Mouse (Mus musculus) stomach, embryonic 14.5 days (tissue): ENCODE measurements around the gene Actg1. TPM values are rescaled to one million over a fixed set of nuclear protein-coding genes. Genes with fewer than 3 reads are reported as not detected.
"Not testable (repeated sequence)": the region's sequence is repeated elsewhere in the genome, so short reads cannot be mapped to it uniquely, and the experiment has no call there.

ENCODE experiments used
- ATAC-seq: fragments of 200-750 bp; cut with Nextera tagmentation; 2 replicates; pipeline ENCODE4 v1.8.0; 2017; ENCODE audit warnings: low read depth, moderate TSS enrichment; ENCODE audit not compliant: insufficient number of reproducible peaks, insufficient read depth, low FRiP score
- H3K27ac ChIP-seq: fragments of 300-500 bp; sonication (generic); 2 replicates; pipeline ENCODE4 v1.5.1; 2014; ENCODE audit warnings: mild to moderate bottlenecking, low read length, moderate library complexity, mixed read lengths
- H3K27me3 ChIP-seq: fragments of 300-500 bp; sonication (generic); 2 replicates; pipeline ENCODE4 v1.6.1; 2014; ENCODE audit warnings: low read length, control low read depth, mixed read lengths; ENCODE audit not compliant: control insufficient read depth, insufficient read depth
- H3K36me3 ChIP-seq: fragments of 300-500 bp; sonication (generic); 2 replicates; pipeline ENCODE4 v1.6.1; 2014; ENCODE audit warnings: mild to moderate bottlenecking, control low read depth, low read length, moderate library complexity, mixed read lengths; ENCODE audit not compliant: control insufficient read depth, insufficient read depth
- H3K4me1 ChIP-seq: fragments of 300-500 bp; sonication (generic); 2 replicates; pipeline ENCODE4 v1.6.1; 2014; ENCODE audit warnings: low read length, control low read depth, mixed read lengths; ENCODE audit not compliant: control insufficient read depth, insufficient read depth
- H3K4me2 ChIP-seq: fragments of 300-500 bp; sonication (generic); replicated peaks from 2 replicates; pipeline ENCODE4 v1.6.1; 2014; ENCODE audit warnings: low read depth, low read length, control low read depth
- H3K4me3 ChIP-seq: fragments of 300-500 bp; sonication (generic); 2 replicates; pipeline ENCODE4 v1.5.1; 2014; ENCODE audit warnings: low read depth, low read length, control low read depth
- H3K9ac ChIP-seq: fragments of 300-500 bp; sonication (generic); replicated peaks from 2 replicates; pipeline ENCODE4 v1.6.1; 2014; ENCODE audit warnings: low read depth, mild to moderate bottlenecking, control low read depth, low read length, moderate library complexity, mixed read lengths
- H3K9me3 ChIP-seq: fragments of 300-500 bp; sonication (generic); 2 replicates; pipeline ENCODE4 v1.6.1; 2016; ENCODE audit warnings: low read depth, low read length, control low read depth; ENCODE audit not compliant: control insufficient read depth
- WGBS: fragments of 180-500 bp; shearing (Covaris S2); extraction: QIAGEN DNeasy Blood & Tissue Kit; methylation state at CpG from one replicate; pipeline ENCODE4 v1.1.7; 2014; 5-methylcytosine and 5-hydroxymethylcytosine counted together
- polyA plus RNA-seq: library from polyadenylated mRNA; unstranded; fragments of >200 nt; fragmentation: Nextera tagmentation; extraction: Ambion mirVana; gene quantifications from 2 replicates; pipeline ENCODE4 v1.2.1, GENCODE M21; 2014

Actg1 gene
- polyA plus RNA-seq, 1 experiment from 2014 or later = 3,014 TPM

GRCm38 (mm10) chr11:120352093-120352350, 3.7 kb upstream of the Actg1 start:
- ATAC-seq, H3K36me3 ChIP-seq, H3K4me2 ChIP-seq, H3K27me3 ChIP-seq, H3K9me3 ChIP-seq, H3K4me3 ChIP-seq, H3K9ac ChIP-seq: not testable (repeated sequence)
- WGBS = 88% methylated on average over 5 of the region's 5 CpGs
- Histone ChIP-seq H3K4me1 (peaks cover 27% of the 10 kb centered on the region), H3K27ac (peak overlapping the region; percentile 100)

DNA sequence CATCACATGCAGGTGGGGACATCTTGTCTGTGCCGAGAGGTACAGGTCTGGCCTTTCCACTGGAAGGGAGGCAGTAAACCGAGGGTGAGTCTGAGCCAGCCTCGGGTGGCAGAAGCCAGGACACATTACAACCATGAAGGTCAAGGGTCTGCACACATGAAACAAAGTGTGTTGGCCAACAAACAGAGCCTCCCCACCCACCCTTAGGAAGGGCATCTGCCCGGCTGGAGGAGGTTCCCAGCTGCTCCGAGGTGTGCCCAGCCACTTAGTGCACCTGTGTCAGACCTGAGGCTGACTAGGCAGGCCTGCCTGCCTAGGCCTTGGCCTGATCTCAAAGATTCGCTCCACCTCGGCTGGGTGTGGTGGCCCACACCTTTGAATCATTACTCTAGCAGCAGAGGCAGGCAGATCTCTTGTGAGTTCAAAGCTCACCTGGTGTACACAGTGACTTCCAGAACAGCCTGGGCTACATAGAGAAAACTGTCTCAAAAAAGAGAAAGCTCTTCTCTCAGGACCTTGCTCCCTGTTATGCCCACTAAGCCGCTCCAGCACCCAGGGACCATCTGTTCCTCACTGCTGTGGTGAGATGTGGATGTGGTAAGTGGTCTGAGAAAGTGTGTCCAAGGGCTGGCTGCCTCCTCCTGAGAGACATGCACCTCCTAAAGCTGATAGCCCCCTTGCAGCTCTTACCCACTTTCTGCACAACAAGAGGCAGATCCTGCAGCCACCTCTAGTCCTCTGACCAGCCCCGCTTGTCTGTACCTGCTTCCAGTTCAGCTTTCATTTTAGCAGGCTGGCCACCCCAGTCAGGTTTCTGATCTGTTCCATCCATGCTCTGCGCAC, 3.1 kb upstream of the Actg1 start:
- Histone ChIP-seq H3K9me3 (no peaks in the 10 kb centered on the region), H3K9ac (peak overlapping the region; percentile 100), H3K4me3 (no peak overlapping the region), H3K4me1 (peaks cover 27% of the 10 kb centered on the region), H3K36me3 (peaks cover 7% of the 10 kb centered on the region; the same call in 1 of the 2 replicates), H3K27ac (peak overlapping the region; percentile 100), H3K4me2 (peak overlapping the region; percentile 92; the same call in 1 of the 2 replicates), H3K27me3 (no peaks in the 10 kb centered on the region)
- 80% methylated on average over 10 of the region's 10 CpGs for whole genome bisulfite sequencing
- no peak for ATAC-seq

- peaks cover 9% of the 10 kb centered on the region; the same call in 1 of the 2 replicates for H3K36me3 ChIP-seq
- H3K27me3 ChIP-seq = no peaks in the 10 kb centered on the region
- 10% methylated on average over 11 of the region's 11 CpGs for WGBS
- peak overlapping the region; percentile 100 for H3K9ac ChIP-seq
- H3K4me3 ChIP-seq = peak overlapping the region; percentile 93
- ATAC-seq = no peak
- peak overlapping the region; percentile 100 for H3K27ac ChIP-seq
- H3K4me2 ChIP-seq = peak overlapping the region; percentile 92
- H3K4me1 ChIP-seq = peaks cover 27% of the 10 kb centered on the region
- no peaks in the 10 kb centered on the region for H3K9me3 ChIP-seq
Observed at GRCm38 (mm10) chr11:120350711-120351110, 2.4 kb upstream of the Actg1 start.

DNA sequence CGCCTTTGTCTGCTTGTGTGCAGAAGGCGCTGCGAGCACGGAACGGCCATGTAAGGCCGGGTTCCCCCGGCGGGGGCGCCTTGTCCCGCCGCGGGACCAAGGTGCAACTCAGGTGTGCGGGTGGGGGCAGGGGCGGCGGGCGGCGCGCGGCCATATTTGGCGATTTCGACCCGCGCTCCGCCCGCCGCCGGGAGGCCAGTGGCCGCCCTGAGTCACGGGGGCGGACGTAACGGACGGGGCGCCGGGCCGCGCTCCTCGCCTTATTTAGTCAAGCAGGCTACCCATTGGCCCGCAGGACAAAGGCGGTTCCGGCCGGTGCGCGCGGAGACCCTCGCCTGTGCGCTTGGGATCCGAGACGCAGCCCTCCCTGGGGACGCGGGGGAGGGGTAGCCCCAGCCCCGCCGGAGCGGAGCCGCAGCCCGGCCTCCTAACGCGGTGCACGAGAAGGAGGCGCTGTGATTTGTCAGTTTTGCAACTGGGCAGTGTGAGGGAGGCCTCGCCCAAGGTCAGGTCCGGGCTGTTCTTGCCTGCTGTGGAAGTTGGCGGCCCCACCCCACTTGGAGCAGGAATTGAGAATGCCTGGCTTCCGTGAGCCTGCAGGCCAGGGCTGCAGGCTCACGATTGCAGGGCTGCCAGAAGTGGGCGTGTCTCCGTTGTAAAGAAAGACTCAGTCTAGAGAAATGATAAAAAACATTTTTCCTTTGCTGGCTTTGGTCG, 1.8 kb upstream of the Actg1 start:
- Histone ChIP-seq H3K9ac (peak overlapping the region; percentile 100), H3K4me3 (peak overlapping the region; percentile 93), H3K4me2 (peak overlapping the region; percentile 92), H3K4me1 (peaks cover 27% of the 10 kb centered on the region), H3K36me3 (peaks cover 13% of the 10 kb centered on the region), H3K27ac (peak overlapping the region; percentile 100), H3K9me3 (no peaks in the 10 kb centered on the region), H3K27me3 (no peaks in the 10 kb centered on the region)
- peak; percentile 74 for ATAC-seq
- under 1% methylated on average over 68 of the region's 68 CpGs for WGBS

DNA sequence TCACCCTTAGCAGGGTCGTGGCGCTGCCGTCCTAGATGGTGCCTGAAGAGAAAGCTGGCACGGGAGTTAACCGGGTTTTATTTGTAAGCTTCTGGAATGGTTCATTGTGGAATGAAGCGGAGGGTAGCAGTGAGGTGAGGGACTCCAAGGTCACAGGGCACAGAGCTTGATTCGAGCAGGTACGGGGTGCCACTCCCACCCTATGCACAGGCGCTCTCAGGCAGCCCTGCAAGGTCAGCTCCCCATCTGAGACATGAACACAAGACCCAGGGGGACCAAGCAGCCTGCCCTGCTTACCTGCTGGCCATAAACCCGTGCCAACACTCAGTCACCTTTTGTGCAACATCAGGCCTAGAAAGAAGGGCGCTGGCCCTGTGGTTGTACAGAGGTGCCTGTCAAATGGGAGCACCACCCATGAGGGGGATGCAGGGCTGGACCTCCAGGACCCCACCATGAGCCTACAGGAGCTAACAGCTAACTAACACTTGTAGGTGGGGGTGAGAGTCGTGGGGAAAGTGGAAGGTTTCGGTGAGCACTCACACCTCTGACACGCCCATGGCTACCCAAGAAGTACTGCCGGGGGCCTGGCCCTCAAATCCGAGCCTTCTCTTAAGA, 1.1 kb upstream of the Actg1 start:
- Histone ChIP-seq H3K36me3 (peaks cover 16% of the 10 kb centered on the region), H3K4me2 (peak overlapping the region; percentile 92), H3K9me3 (no peaks in the 10 kb centered on the region), H3K27me3 (no peaks in the 10 kb centered on the region), H3K27ac (peak overlapping the region; percentile 100), H3K4me3 (peak overlapping the region; percentile 93), H3K4me1 (peaks cover 27% of the 10 kb centered on the region), H3K9ac (peak overlapping the region; percentile 100)
- peak; percentile 0; the same call in 1 of the 2 replicates for ATAC-seq
- 1% methylated on average over 16 of the region's 16 CpGs for WGBS

GRCm38 (mm10) chr11:120348684-120349370, 485 bp upstream of the Actg1 start:
- H3K36me3 ChIP-seq = peaks cover 16% of the 10 kb centered on the region
- H3K27me3 ChIP-seq = no peaks in the 10 kb centered on the region
- H3K9ac ChIP-seq = peak overlapping the region; percentile 100
- H3K4me3 ChIP-seq = peak overlapping the region; percentile 93
- H3K9me3 ChIP-seq = no peaks in the 10 kb centered on the region
- peak overlapping the region; percentile 100 for H3K27ac ChIP-seq
- peak overlapping the region; percentile 92 for H3K4me2 ChIP-seq
- peaks cover 27% of the 10 kb centered on the region for H3K4me1 ChIP-seq
- WGBS = 2% methylated on average over 42 of the region's 53 CpGs
- ATAC-seq = no peak; the same call in none of the 2 replicates

- Histone ChIP-seq H3K27ac (peak overlapping the region; percentile 100; the same call in 1 of the 2 replicates), H3K4me2 (peak overlapping the region; percentile 92), H3K9me3 (no peaks in the 10 kb centered on the region), H3K4me3 (peak overlapping the region; percentile 93), H3K9ac (peak overlapping the region; percentile 100), H3K27me3 (no peaks in the 10 kb centered on the region), H3K36me3 (peaks cover 16% of the 10 kb centered on the region), H3K4me1 (peaks cover 15% of the 10 kb centered on the region)
- no peak for ATAC-seq
- WGBS = 4% methylated on average over 10 of the region's 10 CpGs
Observed at GRCm38 (mm10) chr11:120347301-120347700, 1.0 kb downstream of the Actg1 start.
